Mouse (Mus musculus) MEL (cell line): ENCODE data around the gene Chil1. TPM values are rescaled to one million over a fixed set of nuclear protein-coding genes. Genes with fewer than 3 reads are reported as not detected.

Experiments used
- DNase-seq: peaks from one replicate; pipeline ENCODE4 v3.0.0; 2011; ENCODE audit warnings: low read depth, low spot score
- H3K27ac ChIP-seq: 2 replicates; pipeline ENCODE4 v1.5.1; 2012; ENCODE audit warnings: low read depth, mild to moderate bottlenecking, control low read depth, low read length, moderate library complexity; ENCODE audit not compliant: control insufficient read depth
- H3K27me3 ChIP-seq, 2 experiments: fragments of 150-350 bp in 1 of 2; sonication (generic) in 1 of 2; 2 replicates each; pipeline ENCODE4 v1.6.1; 2012; ENCODE audit warnings: low read length in 2 of 2, mild to moderate bottlenecking in 2 of 2, improper control_type of control experiment in 1 of 2, moderate library complexity in 1 of 2; ENCODE audit not compliant: insufficient read depth in 2 of 2, control insufficient read depth in 1 of 2
- H3K36me3 ChIP-seq, 2 experiments: 2 replicates each; pipeline ENCODE4 v1.6.1; 2012 to 2014; ENCODE audit warnings: low read length in 2 of 2, improper control_type of control experiment in 1 of 2, inconsistent platforms in 1 of 2, mild to moderate bottlenecking in 1 of 2; ENCODE audit not compliant: insufficient read depth in 2 of 2, control insufficient read depth in 1 of 2
- H3K4me1 ChIP-seq, 2 experiments: fragments of 150-350 bp in 1 of 2; sonication (generic) in 1 of 2; 2 replicates each; pipeline ENCODE4 v1.6.1; 2012; ENCODE audit warnings: low read length in 2 of 2, improper control_type of control experiment in 1 of 2, mild to moderate bottlenecking in 1 of 2; ENCODE audit not compliant: insufficient read depth in 2 of 2, control insufficient read depth in 1 of 2
- H3K4me3 ChIP-seq, 2 experiments: fragments of 150-350 bp in 1 of 2; sonication (generic) in 1 of 2; 2 replicates each; pipeline ENCODE4 v1.5.1; 2012; ENCODE audit warnings: low read depth in 2 of 2, low read length in 2 of 2, mild to moderate bottlenecking in 2 of 2, moderate library complexity in 2 of 2, control low read depth in 1 of 2, improper control_type of control experiment in 1 of 2; ENCODE audit not compliant: control insufficient read depth in 1 of 2, insufficient read depth in 1 of 2
- H3K79me2 ChIP-seq: 2 replicates; pipeline ENCODE4 v1.6.1; 2012; ENCODE audit warnings: mild to moderate bottlenecking, low read length, moderate library complexity; ENCODE audit not compliant: control insufficient read depth, poor library complexity, insufficient read depth
- H3K9ac ChIP-seq: 2 replicates; pipeline ENCODE4 v1.6.1; 2012; ENCODE audit warnings: low read depth, mild to moderate bottlenecking, control low read depth, low read length, moderate library complexity; ENCODE audit not compliant: control insufficient read depth, poor library complexity, severe bottlenecking
- H3K9me3 ChIP-seq: fragments of 150-350 bp; sonication (generic); replicated peaks from 2 replicates; pipeline ENCODE4 v1.6.1; 2012; ENCODE audit warnings: mild to moderate bottlenecking, low read length, improper control_type of control experiment, moderate library complexity; ENCODE audit not compliant: insufficient read depth
- BHLHE40 ChIP-seq: IDR thresholded peaks from 2 replicates; pipeline ENCODE4 v1.6.1; 2012; ENCODE audit warnings: low read depth, mild to moderate bottlenecking, inconsistent platforms, low read length, improper control_type of control experiment, borderline replicate concordance
- CHD1 ChIP-seq: IDR thresholded peaks from 2 replicates; pipeline ENCODE4 v1.6.1; 2012; ENCODE audit warnings: low read depth, mild to moderate bottlenecking, inconsistent platforms, low read length, improper control_type of control experiment
- CHD2 ChIP-seq: IDR thresholded peaks from 2 replicates; pipeline ENCODE4 v1.6.1; 2011; ENCODE audit warnings: low read length, improper control_type of control experiment
- GATA1 ChIP-seq: IDR thresholded peaks from 2 replicates; pipeline ENCODE4 v1.6.1; 2011; ENCODE audit warnings: low read depth, low read length, improper control_type of control experiment
- HCFC1 ChIP-seq: IDR thresholded peaks from 2 replicates; pipeline ENCODE4 v1.6.1; 2012; ENCODE audit warnings: low read depth, mild to moderate bottlenecking, inconsistent platforms, low read length, improper control_type of control experiment, moderate library complexity
- MAFK ChIP-seq: IDR thresholded peaks from 2 replicates; pipeline ENCODE4 v1.6.1; 2011; ENCODE audit warnings: low read depth, mild to moderate bottlenecking, low read length, improper control_type of control experiment, borderline replicate concordance
- MAX ChIP-seq: IDR thresholded peaks from 2 replicates; pipeline ENCODE4 v1.6.1; 2011; ENCODE audit warnings: low read length, improper control_type of control experiment
- MXI1 ChIP-seq: IDR thresholded peaks from 2 replicates; pipeline ENCODE4 v1.6.1; 2011; ENCODE audit warnings: mild to moderate bottlenecking, low read depth, low read length, improper control_type of control experiment
- MYB ChIP-seq: IDR thresholded peaks from 2 replicates; pipeline ENCODE4 v1.6.1; 2011; ENCODE audit warnings: mild to moderate bottlenecking, low read depth, low read length, improper control_type of control experiment
- POLR2AphosphoS2 ChIP-seq: IDR thresholded peaks from 2 replicates; pipeline ENCODE4 v1.6.1; 2011; ENCODE audit warnings: low read length, improper control_type of control experiment
- POLR2AphosphoS5 ChIP-seq: IDR thresholded peaks from 2 replicates; pipeline ENCODE4 v1.6.1; 2012; ENCODE audit warnings: low read depth, borderline replicate concordance, mild to moderate bottlenecking, inconsistent platforms, low read length, moderate library complexity, mixed read lengths
- RCOR1 ChIP-seq: IDR thresholded peaks from 2 replicates; pipeline ENCODE4 v1.6.1; 2012; ENCODE audit warnings: low read depth, mild to moderate bottlenecking, inconsistent platforms, low read length, improper control_type of control experiment
- SIN3A ChIP-seq: IDR thresholded peaks from 2 replicates; pipeline ENCODE4 v1.6.1; 2012; ENCODE audit warnings: low read length, improper control_type of control experiment, inconsistent platforms
- SMC3 ChIP-seq: IDR thresholded peaks from 2 replicates; pipeline ENCODE4 v1.6.1; 2011; ENCODE audit warnings: low read depth, low read length, improper control_type of control experiment
- TAL1 ChIP-seq: IDR thresholded peaks from 2 replicates; pipeline ENCODE4 v1.6.1; 2012; ENCODE audit warnings: mild to moderate bottlenecking, inconsistent platforms, low read length, moderate library complexity, mixed read lengths
- TBP ChIP-seq: IDR thresholded peaks from 2 replicates; pipeline ENCODE4 v1.8.0; 2011; ENCODE audit warnings: low read depth, low read length, improper control_type of control experiment
- TCF12 ChIP-seq: IDR thresholded peaks from 2 replicates; pipeline ENCODE4 v1.6.1; 2014; ENCODE audit warnings: low read depth, mild to moderate bottlenecking, inconsistent platforms, low read length, improper control_type of control experiment, moderate library complexity
- USF1 ChIP-seq: IDR thresholded peaks from 2 replicates; pipeline ENCODE4 v1.6.1; 2014; ENCODE audit warnings: low read depth, mild to moderate bottlenecking, inconsistent platforms, low read length, improper control_type of control experiment, moderate library complexity
- USF2 ChIP-seq, 2 experiments: IDR thresholded peaks; 2 replicates each; pipeline ENCODE4 v1.6.1; 2011 to 2012; ENCODE audit warnings: improper control_type of control experiment in 2 of 2, low read length in 2 of 2, borderline replicate concordance in 1 of 2, inconsistent platforms in 1 of 2, low read depth in 1 of 2, mild to moderate bottlenecking in 1 of 2; ENCODE audit not compliant: insufficient read depth in 1 of 2
- ZMIZ1 ChIP-seq: IDR thresholded peaks from 2 replicates; pipeline ENCODE4 v1.6.1; 2012; ENCODE audit warnings: low read depth, mild to moderate bottlenecking, inconsistent platforms, low read length, improper control_type of control experiment, moderate library complexity
- ZNF384 ChIP-seq: IDR thresholded peaks from 2 replicates; pipeline ENCODE4 v1.6.1; 2012; ENCODE audit warnings: low read depth, mild to moderate bottlenecking, inconsistent platforms, low read length, improper control_type of control experiment
- polyA plus RNA-seq, 2 experiments: library from polyadenylated mRNA; stranded (reverse) in 1 of 2; unstranded in 1 of 2; fragments of >175 nt in 1 of 2; fragments of >200 nt in 1 of 2; gene quantifications; 2 replicates each; pipeline versions ENCODE4 v1.2.1 to v1.2.4; 2012; ENCODE audit warnings: low replicate concordance in 2 of 2, low read depth in 1 of 2; ENCODE audit not compliant: insufficient read length in 2 of 2, insufficient read depth in 1 of 2, missing spikeins in 1 of 2
- total RNA-seq: library from RNA; depleted of rRNA; stranded (reverse); fragments of 300-350 nt; gene quantifications from 2 replicates; pipeline ENCODE4 v1.2.3, GENCODE M21; 2012

The Chil1 gene
- total and polyA plus RNA-seq, 3 experiments, result not detected

- H3K27me3 ChIP-seq, result no peaks in the 10 kb centered on the region
These were observed 15.5 kb downstream of the Chil1 start for GRCm38 (mm10) chr1:134197325-134197982.

GRCm38 (mm10) chr1:134198197-134198995, 16.4 kb downstream of the Chil1 start:
- DNase-seq, result no peak
- no peak overlapping the region for H3K27ac ChIP-seq
- no peak overlapping the region for H3K4me3 ChIP-seq
- no peaks in the 10 kb centered on the region for H3K27me3 ChIP-seq
- H3K4me1 ChIP-seq, result peaks cover 0 to 13% of the 10 kb centered on the region in 2 experiments; a peak in 2 of 4 replicates
- peaks cover 0 to 4% of the 10 kb centered on the region in 2 experiments; a peak in 1 of 4 replicates for H3K36me3 ChIP-seq
- no peak overlapping the region for H3K9ac ChIP-seq
- no peaks in the 10 kb centered on the region for H3K79me2 ChIP-seq
- TF ChIP-seq USF1 (no peak), MAX (no peak), CHD2 (no peak), MXI1 (no peak), ZNF384 (no peak), MYB (no peak)
- no peaks in the 10 kb centered on the region for H3K9me3 ChIP-seq

More at GRCm38 (mm10) chr1:134197325-134197982, 15.5 kb downstream of the Chil1 start:
- peaks cover 0 to 13% of the 10 kb centered on the region in 2 experiments; a peak in 2 of 4 replicates for H3K4me1 ChIP-seq
- no peak overlapping the region for H3K4me3 ChIP-seq
- H3K27ac ChIP-seq, result no peak overlapping the region
- TF ChIP-seq TAL1 (no peak), MXI1 (no peak), USF1 (no peak), TBP (no peak), BHLHE40 (no peak), USF2 (IDR thresholded peaks at IDR 0.05; ENCODE audit: borderline replicate concordance in 1 of 2, insufficient read depth in 1 of 2, low read depth in 1 of 2, low read length in 2 of 2) (no peak), RCOR1 (no peak), SIN3A (no peak), ZMIZ1 (no peak), POLR2AphosphoS2 (no peak), SMC3 (no peak), MAFK (no peak), TCF12 (no peak), HCFC1 (no peak), CHD1 (no peak), POLR2AphosphoS5 (no peak), GATA1 (no peak)
- TF ChIP-seq, all 39 proteins: peak for 0
- H3K9ac ChIP-seq, result no peak overlapping the region
- peaks cover 0 to 4% of the 10 kb centered on the region in 2 experiments; a peak in 1 of 4 replicates for H3K36me3 ChIP-seq
- no peaks in the 10 kb centered on the region for H3K79me2 ChIP-seq
- H3K9me3 ChIP-seq, result no peaks in the 10 kb centered on the region
- no peak for DNase-seq
